Mouse (Mus musculus) E14TG2a.4 (cell line): ENCODE results near the gene Tenm3.
A peak's percentile ranks its signal among the peaks of the same experiment; 100 is the strongest.

Experiments
- H3K27me3 ChIP-seq: 2 replicates; pipeline ENCODE4 v1.6.1; 2014; ENCODE audit warnings: low read length, control low read depth; ENCODE audit not compliant: insufficient read depth
- H3K36me3 ChIP-seq: 2 replicates; pipeline ENCODE4 v1.6.1; 2014; ENCODE audit warnings: low read length, control low read depth; ENCODE audit not compliant: insufficient read depth
- H3K4me1 ChIP-seq: replicated peaks from 2 replicates; pipeline ENCODE4 v1.6.1; 2014; ENCODE audit warnings: low read depth, low read length, control low read depth
- H3K4me3 ChIP-seq: replicated peaks from 2 replicates; pipeline ENCODE4 v1.5.1; 2014; ENCODE audit warnings: mild to moderate bottlenecking, low read length
- H3K9me3 ChIP-seq: 2 replicates; pipeline ENCODE4 v1.6.1; 2014; ENCODE audit warnings: low read length, control low read depth
- CTCF ChIP-seq: conservative IDR thresholded peaks from 2 replicates; pipeline ENCODE4 v1.5.1; 2014; ENCODE audit warnings: low read length
- NANOG ChIP-seq: IDR thresholded peaks from 2 replicates; pipeline ENCODE4 v1.6.1; 2014; ENCODE audit warnings: borderline replicate concordance, low read length, mixed read lengths
- POU5F1 ChIP-seq: IDR thresholded peaks from 2 replicates; pipeline ENCODE4 v1.6.1; 2014; ENCODE audit warnings: low read length, borderline replicate concordance

Tenm3 gene

DNA sequence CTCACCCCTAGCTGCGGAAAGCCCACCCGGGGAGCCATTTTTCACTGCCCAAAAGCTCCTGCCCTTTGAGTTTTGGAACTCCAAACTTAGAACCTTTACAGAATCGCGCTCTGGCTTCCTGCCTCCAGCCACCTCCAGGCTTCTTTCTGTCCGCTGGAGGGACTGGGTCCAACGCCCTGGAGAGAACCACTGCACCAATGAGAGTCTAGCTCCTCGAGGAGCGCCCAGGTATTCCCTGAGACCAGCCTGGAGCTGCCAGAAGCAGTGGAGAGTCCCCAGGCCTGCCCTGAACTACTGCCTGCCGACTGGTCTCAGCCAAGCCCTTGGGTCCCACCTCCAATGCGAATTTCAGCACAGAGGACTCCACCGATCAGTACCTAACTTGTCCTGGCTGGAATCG lies 1.2 kb upstream of the Tenm3 start:
- H3K9me3 ChIP-seq, result peaks cover 16% of the 10 kb centered on the region
- H3K27me3 ChIP-seq, result peaks cover 62% of the 10 kb centered on the region
- no peaks in the 10 kb centered on the region for H3K36me3 ChIP-seq
- no peak for TF ChIP-seq POU5F1
- no peak for TF ChIP-seq NANOG
- peaks cover 23% of the 10 kb centered on the region for H3K4me1 ChIP-seq
- H3K4me3 ChIP-seq, result peak overlapping the region; percentile 91

DNA sequence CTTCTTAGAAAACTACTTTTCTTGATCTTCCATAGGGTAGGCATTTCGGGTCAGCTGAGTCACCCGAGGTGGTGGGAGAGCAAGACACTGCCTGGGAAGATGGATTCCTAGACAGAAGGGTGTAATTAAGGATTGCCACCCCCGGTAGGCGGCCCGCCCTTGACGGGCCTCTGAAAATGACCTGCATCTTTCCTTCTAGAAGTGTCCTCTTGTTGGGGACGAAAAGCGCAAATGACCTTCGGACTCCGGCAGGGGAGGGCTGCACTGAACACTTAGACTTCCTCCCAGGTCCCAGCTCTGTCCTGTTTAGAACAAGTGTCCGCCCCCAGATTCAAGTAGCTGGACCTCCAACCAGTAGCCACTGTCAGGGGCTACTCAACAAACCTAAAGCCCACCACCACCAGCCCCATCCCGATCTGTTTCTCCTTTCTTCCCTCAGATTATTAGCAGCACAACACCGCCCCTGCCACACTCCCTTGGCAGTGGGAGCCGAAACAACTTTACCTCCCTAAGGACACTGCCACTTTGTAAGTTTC lies 687 bp upstream of the Tenm3 start:
- H3K4me3 ChIP-seq, result peak overlapping the region; percentile 91
- H3K4me1 ChIP-seq, result peaks cover 23% of the 10 kb centered on the region
- peaks cover 62% of the 10 kb centered on the region for H3K27me3 ChIP-seq
- H3K36me3 ChIP-seq, result no peaks in the 10 kb centered on the region
- TF ChIP-seq NANOG (no peak), CTCF (no peak), POU5F1 (no peak)
- peaks cover 21% of the 10 kb centered on the region for H3K9me3 ChIP-seq

DNA sequence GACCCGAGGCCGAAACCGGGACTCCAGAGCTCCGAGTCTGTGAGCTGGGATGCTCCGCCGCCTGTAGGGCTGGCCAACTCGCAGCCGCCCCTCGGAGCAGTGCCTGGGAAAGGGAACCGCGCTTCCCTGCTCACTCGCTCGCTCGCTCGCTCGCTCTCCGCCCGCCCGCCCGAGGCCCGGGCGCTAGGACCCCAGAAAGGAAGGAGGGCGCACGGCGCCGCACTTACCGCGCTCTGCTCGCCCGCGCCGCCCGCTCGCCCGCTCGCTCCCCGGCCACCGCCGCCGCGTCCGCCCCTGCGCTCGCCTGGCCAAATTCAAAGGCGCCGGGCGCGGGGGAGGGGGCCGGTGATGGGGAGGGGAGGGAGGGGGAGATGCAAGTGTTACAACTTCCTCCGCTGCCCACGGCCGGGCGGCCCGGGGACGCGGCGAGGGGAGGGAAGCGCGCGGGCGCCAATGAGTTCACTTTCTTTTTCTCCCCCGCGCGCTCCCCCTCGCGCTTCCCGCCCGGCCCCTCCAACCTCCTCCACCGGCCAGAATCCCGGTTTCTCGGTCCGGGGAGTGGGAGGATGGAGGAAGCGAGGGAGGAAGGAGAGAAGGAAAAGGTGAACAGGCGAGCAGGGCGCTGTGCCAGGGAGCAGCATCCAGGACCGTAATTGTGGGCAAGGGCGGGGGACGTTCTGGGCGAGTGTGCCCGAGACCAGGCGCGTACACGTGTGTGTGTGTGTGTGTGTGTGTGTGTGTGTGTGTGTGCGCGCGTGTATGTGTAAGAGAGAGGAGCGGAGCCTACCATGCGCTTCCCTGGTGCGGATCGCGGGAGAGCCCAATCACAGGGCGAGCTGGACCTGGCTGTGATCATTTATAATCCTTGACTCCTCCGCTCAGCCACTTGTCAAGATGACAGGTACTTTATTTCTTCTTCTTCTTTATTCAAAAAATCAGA lies 490 bp downstream of the Tenm3 start:
- Histone ChIP-seq H3K36me3 (no peaks in the 10 kb centered on the region), H3K4me3 (peak overlapping the region; percentile 91), H3K9me3 (peaks cover 22% of the 10 kb centered on the region), H3K4me1 (peaks cover 23% of the 10 kb centered on the region), H3K27me3 (peaks cover 62% of the 10 kb centered on the region)
- TF ChIP-seq NANOG (no peak), CTCF (no peak), POU5F1 (no peak)

DNA sequence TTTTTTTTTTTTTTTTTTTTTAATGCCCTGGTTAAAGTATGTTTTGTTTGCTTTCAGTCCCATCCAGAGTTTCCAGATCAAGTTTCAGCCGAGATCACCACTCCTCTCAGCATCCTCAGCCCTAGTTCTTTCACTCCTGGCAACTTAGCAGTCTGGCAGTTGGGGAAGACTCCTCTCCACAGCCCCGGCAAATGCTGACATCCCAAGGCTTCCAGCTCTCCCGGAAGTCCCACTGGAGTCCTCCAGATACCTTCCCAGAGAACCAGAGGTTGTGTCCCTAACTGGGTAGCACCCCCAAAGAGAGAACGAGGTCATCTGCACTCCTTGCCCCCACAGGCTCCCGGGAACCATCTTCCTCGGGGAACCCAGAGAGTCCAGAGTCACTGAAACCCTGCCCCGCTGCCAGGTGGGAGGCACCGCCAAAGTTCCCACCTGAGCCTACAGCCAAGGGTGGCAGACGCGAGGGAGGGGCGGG lies 1.2 kb downstream of the Tenm3 start:
- Histone ChIP-seq H3K36me3 (no peaks in the 10 kb centered on the region), H3K27me3 (peaks cover 58% of the 10 kb centered on the region), H3K4me3 (peak overlapping the region; percentile 91), H3K4me1 (peaks cover 23% of the 10 kb centered on the region), H3K9me3 (peaks cover 22% of the 10 kb centered on the region)
- TF ChIP-seq POU5F1, result no peak
- TF ChIP-seq CTCF, result no peak
- TF ChIP-seq NANOG, result no peak

DNA sequence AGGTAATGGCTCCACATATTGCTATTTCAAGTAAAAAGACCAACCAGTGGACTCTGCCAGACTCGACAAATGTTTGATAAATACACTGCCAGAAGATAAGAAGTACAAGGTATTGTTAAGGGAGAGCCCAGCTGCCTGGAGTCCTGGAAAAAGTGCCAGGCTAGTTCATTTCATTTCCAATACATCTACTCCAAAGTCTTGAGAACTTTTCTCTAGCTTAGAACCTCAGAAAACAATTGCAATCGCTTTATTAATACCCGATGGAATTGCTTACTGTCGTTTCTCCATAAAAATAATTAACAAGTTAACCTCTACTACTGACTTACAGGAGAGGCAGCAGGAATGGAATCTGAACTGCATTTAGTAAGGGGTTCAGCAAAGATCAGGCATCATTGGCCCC lies 1.7 kb downstream of the Tenm3 start:
- H3K27me3 ChIP-seq, result peaks cover 53% of the 10 kb centered on the region
- peaks cover 18% of the 10 kb centered on the region for H3K9me3 ChIP-seq
- H3K4me1 ChIP-seq, result peaks cover 23% of the 10 kb centered on the region
- TF ChIP-seq NANOG (no peak), CTCF (no peak)
- H3K4me3 ChIP-seq, result peak overlapping the region; percentile 91
- no peaks in the 10 kb centered on the region for H3K36me3 ChIP-seq

DNA sequence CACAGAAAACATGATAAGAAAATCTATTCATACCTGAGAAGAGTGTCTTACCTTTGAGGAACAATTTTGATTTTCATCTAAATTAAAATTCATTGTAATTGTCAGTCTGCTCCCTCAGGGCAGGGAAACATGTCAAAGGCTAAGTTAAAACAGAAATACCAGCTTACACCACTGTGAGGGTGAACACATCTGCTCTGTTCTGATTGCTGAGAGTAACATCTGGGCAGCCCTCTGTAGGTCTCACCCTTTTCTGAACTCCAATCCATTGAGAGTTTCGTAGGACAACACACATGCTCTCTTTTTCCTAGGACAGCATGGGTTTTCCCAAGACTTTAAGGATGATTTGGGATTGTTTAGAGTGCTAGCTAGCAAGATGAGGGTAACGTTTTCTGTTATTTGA lies 8.0 kb downstream of the Tenm3 start:
- H3K4me1 ChIP-seq, result no peaks in the 10 kb centered on the region
- peaks cover 11% of the 10 kb centered on the region for H3K9me3 ChIP-seq
- H3K4me3 ChIP-seq, result no peak overlapping the region
- no peak for TF ChIP-seq POU5F1
- peaks cover 7% of the 10 kb centered on the region; the same call in 1 of the 2 replicates for H3K27me3 ChIP-seq
- H3K36me3 ChIP-seq, result no peaks in the 10 kb centered on the region

DNA sequence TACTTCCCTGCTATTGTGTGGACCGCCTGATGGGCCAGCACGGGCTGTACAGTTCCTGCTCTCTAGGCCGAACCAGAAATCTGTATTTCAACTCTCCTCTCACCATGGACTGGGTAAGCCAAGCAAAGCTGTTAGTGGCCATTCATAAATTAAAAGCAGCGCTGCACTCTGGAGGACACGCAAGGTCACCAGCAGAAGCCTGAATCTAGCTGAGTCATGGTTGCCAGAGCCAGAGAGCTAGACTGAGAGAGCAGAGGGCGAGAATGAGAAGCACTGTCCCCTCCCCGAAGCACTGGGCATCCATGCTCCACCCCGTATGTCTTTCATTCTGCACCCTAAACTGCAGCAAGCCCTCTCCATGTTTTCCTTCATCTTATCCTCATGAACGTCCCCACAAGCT lies 16.3 kb downstream of the Tenm3 start:
- Histone ChIP-seq H3K27me3 (no peaks in the 10 kb centered on the region), H3K4me1 (peaks cover 15% of the 10 kb centered on the region), H3K9me3 (peaks cover 3% of the 10 kb centered on the region; the same call in 1 of the 2 replicates), H3K4me3 (no peak overlapping the region), H3K36me3 (no peaks in the 10 kb centered on the region)
- TF ChIP-seq POU5F1 (no peak), NANOG (no peak), CTCF (no peak)

DNA sequence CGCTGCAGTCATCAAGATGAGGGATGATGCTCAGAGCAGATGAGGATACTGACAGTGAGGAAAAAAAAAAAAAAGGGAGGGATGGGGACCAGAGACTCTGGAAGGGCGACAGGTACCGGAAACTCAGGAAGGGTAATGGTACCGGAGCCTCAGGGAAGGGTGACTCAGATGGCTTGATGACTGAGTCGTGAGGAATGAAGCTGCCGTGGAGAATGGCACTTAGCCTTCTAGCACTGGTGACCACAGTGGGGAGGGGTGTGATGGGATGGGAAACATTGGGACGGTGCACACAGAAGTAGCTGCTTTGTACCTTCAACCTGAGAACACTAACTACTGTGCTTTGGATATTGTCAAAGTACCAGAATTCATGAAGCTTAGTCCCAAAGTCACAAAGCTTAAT lies 18.1 kb downstream of the Tenm3 start:
- no peaks in the 10 kb centered on the region for H3K27me3 ChIP-seq
- TF ChIP-seq NANOG (no peak), POU5F1 (no peak), CTCF (no peak)
- peaks cover 3% of the 10 kb centered on the region; the same call in 1 of the 2 replicates for H3K9me3 ChIP-seq
- H3K4me3 ChIP-seq, result no peak overlapping the region
- no peaks in the 10 kb centered on the region for H3K36me3 ChIP-seq
- peaks cover 15% of the 10 kb centered on the region for H3K4me1 ChIP-seq

DNA sequence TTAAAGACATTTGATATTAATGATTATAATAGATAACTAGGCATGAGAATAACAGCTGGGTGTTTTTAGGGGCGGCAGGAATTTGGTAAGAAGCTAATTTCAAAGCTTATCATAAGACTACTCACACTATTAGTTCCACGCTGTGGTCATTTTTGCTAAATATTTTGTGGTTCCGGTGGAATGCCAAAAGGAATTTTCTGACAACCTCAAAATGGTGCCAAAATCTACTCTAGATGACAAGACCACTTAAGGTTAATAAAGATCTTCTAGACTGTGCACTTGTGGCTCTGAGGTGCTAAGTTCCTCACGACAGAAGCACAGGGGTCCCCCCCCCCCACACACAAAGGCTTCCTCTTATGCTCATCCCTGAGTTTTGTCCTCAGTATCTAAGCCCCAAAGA lies 21.5 kb downstream of the Tenm3 start:
- Histone ChIP-seq H3K27me3 (no peaks in the 10 kb centered on the region), H3K4me3 (no peak overlapping the region), H3K9me3 (no peaks in the 10 kb centered on the region), H3K36me3 (no peaks in the 10 kb centered on the region), H3K4me1 (peaks cover 6% of the 10 kb centered on the region)
- TF ChIP-seq POU5F1, result no peak
- TF ChIP-seq CTCF, result no peak
- no peak for TF ChIP-seq NANOG
